Mouse (Mus musculus): ENCODE measurements at regions not wholly inside any gene's neighbourhood (a gene's known extent, or its start where the extent isn't known, plus 50 kb on each side); places are given as distances from the start of the nearest gene placed in this dataset.
"Not testable (repeated sequence)": the region's sequence is repeated elsewhere in the genome, so short reads cannot be mapped to it uniquely, and the experiment has no call there.

DNA sequence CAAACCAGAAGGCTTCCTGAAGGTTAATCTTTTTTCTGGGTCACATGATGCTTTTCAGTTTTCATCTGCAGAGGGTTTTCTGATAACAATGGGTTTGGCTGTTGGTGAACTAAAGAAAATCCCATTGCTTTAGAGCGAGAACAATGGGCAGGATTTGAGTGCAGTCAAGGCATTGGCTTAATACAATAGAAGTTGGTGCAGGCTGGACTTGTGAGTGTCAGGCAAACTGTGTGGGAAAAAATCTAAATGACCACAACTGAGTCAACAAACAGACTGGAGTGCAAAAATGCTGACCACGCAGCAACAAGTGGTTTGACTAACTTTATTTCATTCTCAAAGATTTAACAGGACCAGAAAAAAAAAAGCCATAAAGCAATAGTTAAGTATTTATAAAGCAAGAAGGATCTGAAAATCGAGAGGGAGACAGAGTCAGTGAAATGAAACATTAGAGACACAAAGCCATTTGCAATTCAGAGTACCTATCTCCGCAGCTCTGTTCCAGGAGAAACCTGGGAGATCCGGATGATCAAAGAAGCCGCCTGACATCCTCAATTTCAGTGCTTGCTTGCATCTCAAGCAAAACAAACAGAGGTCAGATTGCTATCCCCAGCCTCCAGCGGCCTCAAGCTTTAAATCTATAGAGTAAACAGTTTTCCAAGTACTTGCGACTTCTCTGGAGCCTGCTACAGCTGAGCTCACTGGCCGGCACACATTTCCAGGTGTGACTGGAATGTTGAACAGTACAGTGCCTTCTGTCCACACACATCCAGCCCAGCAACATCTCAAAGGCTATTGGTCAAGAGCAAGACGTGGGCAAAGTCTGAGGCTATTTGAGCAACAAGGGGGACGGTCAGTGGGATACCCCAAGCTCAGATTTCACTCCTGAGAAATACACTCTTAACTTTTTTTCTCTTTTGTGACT is 229.5 kb upstream of the Arglu1 start:
- no peak for DNase-seq (ENCODE audit: low spot score)

DNA sequence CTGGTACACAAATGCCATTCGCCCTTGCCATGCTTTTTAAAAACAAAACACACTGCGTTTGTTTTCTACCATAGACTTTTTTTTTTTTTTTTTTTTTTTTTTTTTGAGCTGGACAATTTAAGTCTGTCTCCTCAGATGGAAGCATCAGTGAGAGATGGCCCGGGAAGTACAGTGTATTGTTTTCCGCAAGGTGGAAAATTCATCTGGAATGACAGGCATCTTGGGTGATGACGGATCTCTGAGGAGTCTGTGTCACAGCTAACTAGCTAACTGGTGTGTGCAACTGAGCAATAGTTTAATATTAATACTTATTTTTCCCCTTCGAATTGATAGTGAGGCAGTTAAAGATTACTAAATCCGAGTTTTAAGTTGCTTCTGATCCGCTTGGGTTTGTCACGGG is 228.7 kb upstream of the Arglu1 start:
- no peak for DNase-seq (ENCODE audit: low spot score)

DNA sequence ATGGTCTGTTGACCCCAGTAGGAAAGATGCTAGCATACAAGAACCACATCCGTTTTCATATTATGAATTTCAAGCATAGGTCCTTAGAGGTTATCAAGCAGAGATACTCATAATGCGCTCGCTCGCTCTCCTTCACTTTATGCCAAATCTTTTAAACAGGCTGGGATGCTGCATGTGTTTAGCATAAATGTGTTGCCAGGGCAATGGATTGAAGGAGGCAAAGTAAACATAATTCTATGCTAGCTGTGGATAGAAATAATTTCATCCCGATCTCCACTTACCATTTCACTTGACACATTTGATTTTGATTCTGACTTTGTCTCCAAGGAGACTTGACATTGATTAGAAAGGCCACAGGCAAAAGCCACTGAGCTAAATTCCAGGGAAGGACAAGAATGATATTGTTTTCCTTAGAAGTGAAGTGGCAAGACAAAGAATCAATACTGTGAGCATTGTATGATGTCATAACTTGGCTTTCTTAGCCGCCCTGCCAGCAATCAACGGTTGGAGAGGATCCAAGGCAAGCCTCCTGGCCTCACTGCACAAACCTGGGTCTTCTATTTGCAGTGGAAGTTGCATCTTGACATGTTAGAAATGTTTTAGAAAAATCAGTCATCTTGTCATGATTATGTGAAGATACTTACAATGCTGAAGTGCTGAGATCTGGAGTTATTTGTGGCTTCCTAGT is 217.3 kb upstream of the Arglu1 start:
- no peak for DNase-seq (ENCODE audit: low spot score)

DNA sequence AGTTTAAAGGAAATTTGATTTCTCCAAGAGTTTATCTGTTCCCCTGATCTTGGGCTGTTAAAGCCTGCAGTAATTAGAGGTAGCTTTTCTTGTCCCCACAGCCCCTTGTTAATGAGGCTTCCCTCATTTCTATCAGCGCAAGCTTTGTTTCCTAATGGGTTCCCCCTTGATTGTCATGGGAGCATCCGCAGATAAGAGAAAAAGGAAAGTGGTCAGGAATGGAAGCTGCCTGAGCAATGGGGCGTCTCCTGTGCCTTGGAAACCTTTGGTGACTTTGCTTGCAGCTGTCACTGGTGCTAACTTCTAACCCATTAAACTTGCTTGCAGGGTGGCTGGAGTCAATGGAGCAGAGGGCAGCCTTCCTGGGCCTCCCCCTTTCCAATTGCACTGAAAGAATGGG is 202.7 kb upstream of the Arglu1 start:
- no peak for DNase-seq (ENCODE audit: low spot score)

DNA sequence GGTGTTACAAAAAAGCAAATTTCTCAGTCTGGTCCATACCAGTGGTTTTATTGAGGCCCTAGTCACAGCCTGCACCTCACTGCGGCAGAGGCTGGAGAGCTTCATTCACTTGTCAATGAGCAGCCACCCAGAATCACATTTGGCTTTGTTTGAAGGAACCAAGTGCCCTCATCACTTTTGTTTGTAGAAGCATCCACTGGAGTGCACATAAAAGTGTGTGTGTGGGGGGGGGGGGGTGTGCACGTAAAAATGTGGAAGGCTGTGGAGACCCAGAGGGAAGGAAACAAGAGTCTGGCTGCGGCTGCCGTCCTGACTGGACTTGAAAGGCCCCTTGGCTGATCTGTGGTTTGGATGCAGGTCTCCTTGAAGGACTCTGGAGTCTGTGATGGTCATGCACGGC is 187.0 kb upstream of the Arglu1 start:
- no peak for DNase-seq (ENCODE audit: low spot score)

DNA sequence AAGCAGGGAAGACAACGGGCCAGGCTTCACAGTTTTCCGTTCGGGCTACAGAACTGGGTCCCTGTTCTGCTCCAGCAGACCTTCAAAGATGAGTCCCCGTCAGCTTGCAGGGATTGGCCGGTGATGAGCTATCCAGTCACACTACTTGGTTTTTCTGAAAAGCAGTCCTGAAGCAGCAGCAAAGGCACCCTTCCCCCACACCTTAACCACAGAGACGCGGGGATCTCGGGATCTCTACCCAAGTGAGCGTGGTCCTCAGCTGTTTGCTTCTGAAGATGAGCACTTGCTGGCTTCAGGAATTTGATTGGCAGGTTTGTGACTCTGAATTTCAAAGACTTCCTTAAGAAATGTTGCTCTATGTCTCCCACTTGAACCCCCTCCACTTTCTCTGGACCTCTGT is 186.6 kb upstream of the Arglu1 start:
- DNase-seq (ENCODE audit: low spot score): no peak

DNA sequence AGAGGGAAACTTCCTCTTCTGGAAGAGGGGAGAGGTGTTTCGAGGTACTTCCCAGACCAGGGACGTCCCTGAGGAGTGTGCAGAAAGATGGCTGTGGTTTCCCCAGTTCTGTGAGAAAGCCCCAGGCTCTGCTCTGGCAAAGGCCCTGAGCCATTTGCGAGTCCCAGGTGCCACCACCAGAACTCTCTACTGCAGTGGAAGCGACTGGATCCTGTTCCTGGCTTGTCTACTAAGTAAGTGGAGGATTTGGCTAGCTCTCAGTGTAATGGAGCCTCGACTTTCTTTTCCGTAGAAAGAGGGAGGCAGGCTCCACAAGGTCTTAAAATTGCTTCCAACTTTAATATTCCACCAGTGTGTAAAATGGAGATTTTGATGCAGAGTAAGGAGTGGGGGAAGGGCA is 186.1 kb upstream of the Arglu1 start:
- DNase-seq (ENCODE audit: low spot score): no peak

DNA sequence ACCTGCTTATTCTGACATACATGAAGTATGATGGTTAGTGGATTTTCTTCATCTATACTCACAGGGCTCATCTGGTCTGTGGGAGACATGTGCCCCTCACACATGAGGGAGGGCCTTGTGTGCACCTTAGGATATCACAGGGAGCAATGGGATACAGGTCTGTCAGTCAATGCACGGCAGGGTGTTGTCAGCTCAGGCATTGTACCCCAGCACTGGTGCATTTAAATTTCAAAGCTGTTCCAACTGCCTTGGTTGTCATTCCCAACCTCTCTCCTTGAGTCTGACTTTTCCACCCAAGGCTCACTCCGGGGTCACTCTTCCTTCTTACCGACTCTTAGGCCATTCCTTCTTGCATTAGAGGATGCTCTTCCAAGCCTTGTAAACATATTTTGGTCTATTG is 181.6 kb upstream of the Arglu1 start:
- DNase-seq (ENCODE audit: low spot score): no peak

DNA sequence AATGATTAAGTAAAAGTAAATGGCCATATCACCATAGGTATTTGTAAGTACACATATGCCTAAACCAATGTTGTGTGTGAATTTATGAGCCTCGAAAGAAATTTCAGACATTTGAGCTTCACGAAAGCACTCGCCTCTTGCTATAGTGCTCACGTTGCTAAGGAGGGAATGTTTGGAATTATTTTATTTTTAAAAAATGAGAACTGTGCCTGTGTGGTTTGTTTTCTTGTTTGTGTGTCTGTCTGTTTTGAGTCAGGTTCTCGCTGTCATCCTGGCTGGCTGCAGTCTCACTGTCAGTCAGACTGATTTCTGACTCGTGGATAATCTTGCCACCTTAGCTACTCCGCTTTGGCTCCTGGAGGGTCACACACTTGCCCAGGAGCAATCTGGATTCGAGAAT is 180.7 kb upstream of the Arglu1 start:
- DNase-seq (ENCODE audit: low spot score): no peak

DNA sequence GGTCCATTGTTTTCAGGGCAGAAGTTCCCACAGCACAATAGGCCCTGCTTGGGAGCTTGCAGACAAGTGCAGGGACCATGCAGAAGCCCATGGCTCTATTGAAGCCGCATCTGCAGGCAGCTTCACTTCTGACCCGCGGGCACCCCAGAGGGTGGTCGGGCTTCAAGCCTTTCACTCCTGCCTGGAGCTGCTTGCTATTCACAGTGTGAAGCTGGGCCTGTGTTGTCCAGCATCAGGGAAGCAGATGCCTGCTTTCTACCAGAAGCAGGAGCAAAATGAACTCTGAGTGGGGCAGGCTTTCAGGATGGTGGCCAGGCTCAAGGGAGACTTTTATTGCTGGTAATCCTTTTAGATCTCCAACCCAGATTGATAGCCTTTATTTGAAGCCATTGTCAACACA is 180.2 kb upstream of the Arglu1 start:
- no peak for DNase-seq (ENCODE audit: low spot score)

DNA sequence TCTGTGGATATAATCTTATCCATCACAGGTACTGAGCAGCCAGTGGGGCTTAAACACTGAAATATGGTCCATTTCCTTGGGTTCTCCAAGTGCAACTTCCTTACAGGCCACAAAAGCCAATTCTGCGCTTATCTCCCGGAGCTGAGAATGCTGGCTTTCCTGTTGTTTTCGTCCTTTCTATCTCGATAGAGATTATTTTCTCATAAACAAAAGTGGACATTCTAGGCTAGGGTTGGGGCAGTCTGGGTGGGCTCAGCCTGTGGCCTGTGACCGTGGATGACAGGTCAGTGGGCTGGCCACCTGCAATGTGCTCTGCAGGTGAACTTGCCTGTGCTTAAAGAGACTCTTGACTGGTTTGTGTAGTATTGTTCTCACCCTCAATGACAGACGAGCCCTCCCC is 179.0 kb upstream of the Arglu1 start:
- no peak for DNase-seq (ENCODE audit: low spot score)

DNA sequence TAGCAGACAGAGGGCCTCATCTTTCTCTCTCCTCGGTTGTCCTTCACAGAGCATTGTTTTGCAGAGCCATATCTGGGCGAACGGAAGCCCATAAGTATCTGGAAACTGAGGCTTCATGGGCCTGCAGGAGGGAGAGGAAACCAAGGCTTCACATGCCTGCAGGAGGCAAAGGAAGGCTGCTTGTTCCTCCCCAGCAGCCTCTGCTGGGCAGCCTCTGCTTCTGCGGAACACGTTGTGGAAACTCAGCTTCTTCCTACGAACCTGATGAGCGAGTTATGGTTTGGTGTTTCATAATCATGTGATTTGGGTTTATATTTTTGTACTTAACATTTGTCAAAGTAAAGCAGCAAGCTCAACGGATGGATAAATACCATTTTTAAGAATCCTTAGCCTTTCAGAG is 177.6 kb upstream of the Arglu1 start:
- DNase-seq (ENCODE audit: low spot score): no peak

DNA sequence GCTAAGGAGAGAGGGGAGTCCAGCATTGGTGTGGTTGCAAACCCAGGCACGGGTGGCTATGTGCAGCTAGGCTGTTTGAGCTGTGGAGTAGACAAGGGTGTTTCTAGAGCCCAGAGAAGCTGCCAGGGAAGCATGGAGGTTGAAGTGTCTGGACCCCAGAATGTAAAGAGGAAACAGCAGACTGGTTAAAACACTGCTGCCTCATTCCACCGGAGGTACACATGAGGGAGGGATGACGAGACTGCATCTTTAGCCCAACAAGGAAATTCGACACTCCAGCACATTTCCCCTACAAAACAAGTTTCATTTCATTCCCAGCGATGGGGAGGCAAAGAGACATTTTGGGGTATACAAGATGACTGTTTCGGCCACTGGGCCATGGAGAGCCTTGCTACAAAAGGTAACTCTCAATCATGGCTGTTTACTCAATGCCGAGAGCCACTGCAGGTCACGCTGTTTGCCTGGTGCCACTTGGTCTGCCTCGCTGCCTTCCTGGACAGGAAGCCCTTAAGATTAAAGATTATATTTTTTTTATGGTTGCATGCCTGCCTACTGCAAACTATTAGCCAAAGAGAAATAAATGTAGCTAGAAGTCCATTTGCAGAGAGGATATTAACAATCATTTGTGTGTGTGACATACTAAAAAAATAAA is 176.9 kb upstream of the Arglu1 start:
- DNase-seq (ENCODE audit: low spot score): no peak

DNA sequence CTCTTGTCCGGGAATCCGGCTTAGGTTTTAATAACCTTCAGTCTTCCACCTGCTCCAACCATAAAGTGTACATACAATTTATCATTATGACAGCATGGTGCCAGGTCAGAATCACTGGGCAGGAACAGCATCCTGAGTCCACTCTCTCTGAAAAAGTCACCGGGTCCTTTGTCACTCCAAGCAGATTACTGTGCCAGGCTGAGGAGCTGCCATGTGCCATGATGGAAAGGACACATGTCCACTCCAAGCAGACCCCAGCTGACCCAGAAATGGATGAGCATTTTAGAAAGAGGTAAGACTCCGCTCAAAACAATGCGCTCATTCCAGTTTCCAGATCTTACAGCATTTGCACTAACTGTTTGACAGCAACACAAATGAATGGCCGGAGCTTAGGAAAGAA is 172.4 kb upstream of the Arglu1 start:
- DNase-seq (ENCODE audit: low spot score): no peak

DNA sequence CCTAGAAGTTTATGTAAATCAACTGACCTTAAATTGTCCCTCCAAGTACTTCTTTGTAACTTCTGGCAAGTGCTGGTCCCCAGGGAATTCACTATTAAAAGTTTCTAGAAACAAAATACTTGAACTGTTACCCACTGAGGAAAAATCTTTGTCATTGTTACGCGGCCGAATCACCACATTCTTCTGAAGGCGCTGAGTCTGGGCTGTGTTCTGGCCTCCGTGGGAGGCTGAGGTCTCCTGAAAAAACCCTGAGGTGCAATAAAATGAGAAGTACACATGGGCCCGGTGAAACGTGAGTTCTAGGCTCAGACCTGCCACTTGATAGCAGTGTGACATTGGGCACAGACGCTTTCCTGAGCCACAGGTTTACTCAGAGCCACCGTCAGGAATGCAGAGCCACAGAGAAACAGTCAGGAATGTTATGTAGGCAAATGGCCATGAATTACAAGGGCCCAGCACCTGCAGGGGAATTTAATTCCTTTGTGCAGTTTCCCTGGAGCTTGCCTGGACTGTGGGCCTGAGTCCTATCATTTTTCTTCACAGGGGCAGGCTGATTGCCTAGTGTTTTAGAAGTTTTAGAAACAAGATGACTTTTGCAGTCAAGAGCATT is 171.1 kb upstream of the Arglu1 start:
- no peak for DNase-seq (ENCODE audit: low spot score)

DNA sequence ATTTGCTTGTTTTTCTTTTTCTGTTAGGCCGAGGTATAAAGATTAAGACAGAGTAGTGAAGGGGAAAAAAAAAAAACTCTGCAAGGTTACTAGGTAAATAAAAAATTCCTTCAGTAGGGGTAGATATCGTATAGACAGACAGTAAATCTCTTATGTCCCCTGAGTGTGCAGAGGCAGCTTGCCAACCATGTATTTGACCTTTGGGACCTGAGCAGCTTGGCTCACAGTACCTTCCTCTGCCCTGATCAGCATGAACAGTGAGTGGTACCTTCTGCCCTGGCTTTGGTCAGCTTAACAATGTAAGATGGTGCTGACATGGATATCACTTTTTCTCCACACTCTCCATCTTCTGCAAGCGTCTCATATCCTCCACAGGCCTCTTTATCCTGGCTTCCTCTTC is 168.3 kb upstream of the Arglu1 start:
- DNase-seq (ENCODE audit: low spot score): no peak

DNA sequence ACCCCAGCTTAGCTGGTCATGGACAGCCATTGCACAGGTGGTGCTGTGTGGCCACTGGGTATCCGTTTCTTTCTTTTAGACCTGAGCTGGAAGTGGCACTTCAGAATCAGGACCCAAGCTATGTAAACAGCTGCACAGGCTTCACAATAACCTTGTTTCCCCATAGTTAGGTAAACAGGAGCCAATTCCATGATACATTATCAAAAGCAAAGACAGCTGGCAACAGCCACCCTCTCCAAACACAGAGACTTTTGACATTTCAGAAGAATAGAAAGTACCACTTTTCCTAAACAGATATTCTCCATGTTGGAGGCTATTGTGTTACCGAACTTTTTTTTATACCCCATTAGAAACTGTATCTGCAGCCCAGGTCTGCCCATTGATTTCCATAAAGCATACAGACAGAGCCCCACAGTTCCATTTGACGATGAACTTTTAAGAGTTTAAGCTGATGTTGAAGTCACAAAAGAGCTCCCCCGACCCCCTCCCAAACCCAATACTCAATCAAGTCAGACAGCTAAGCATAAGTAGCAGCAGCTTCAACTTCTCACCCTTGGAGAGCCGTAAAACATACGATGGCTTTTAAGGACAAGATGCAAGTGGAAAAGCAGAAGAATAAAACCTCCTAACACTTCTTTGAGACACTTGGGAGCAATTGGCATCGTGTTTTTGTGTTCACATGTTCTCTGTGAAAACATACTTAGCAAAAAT is 162.5 kb upstream of the Arglu1 start:
- no peak for DNase-seq (ENCODE audit: low spot score)

DNA sequence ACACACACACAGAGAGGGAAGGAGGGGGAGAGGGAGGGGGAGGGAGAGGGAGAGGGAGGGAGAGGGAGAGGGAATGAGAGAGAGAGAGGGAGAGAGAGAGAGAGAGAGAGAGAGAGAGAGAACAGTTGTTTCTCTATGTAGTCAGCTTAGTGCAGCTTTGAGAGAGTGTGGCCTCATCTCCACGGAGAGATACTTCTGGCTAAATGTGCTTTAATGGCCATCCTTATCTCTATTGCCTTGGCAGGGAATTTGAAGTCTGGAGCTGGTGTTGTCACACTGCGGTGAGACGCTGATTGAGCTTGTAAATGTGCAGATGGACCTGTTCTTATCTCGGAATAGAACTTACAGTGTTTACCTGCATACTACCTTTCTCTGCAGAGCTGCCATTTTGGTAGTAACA is 160.9 kb upstream of the Arglu1 start:
- DNase-seq (ENCODE audit: low spot score): no peak

DNA sequence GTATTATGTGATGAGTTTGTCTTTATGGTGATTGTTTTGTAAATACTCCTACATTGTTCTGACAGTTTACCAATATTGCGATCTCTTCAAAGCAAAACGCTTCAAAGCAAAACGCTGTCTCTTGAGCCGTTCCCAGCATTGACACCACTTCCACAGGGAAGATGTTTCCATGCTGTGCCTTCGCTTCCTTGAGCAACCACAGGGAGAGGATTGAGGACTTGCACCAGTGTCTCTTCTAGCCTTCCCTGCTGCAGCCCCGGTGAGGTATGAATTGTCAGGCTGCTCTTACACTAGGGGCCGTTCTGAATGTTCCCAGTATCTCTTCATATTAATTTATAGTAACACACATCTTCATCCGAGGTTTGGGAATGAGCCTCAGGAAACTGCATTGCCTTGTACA is 160.4 kb upstream of the Arglu1 start:
- DNase-seq (ENCODE audit: low spot score): no peak

DNA sequence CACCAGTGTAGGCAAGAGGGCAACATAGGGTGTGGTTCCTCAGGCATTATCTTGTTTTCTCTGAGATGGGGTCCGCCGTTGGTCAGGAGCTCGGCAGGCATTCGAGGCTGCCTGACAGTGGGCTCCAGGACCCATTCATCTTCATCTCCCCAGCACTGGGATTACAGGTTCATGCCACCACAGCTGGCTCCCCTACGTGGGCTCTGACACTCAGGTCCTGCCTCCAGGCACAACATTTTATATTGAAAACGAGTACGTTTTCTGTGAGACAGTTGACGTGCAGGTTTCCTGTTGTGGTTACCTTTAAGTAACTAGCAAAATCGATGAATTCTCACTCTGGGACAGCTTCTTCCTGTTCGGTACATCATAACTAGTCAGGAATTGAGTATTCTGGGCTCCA is 157.3 kb upstream of the Arglu1 start:
- no peak for DNase-seq (ENCODE audit: low spot score)

DNA sequence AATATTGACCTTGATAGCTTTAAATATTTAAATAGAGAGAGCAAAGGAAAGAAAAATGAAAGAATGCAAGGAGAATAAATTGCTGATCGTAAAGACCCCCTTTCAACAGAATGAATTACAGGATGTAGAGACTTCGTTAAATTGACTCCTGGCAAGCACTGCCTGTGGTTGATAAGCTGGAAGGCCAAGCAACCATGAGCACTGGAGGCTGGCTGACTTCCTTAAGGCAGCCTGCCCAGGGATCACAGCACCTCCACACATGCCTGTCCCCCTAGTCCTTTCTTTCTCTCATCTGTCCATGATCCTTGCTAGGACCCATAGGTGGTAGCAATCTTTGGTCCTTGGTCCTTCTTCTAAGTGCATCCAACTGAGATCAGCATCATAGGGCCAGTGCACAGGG is 152.0 kb upstream of the Arglu1 start:
- no peak for DNase-seq (ENCODE audit: low spot score)

DNA sequence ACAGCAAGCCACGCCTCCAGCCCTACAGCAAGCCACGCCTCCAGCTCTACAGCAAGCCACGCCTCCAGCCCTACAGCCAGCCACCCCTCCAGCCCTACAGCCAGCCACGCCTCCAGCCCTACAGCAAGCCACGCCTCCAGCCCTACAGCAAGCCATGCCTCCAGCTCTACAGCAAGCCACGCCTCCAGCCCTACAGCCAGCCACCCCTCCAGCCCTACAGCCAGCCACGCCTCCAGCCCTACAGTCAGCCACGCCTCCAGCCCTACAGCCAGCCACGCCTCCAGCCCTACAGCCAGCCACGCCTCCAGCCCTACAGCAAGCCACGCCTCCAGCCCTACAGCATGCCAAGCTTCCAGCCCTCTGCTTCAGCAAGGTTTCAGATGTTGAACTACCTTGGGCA is 145.8 kb upstream of the Arglu1 start:
- DNase-seq (ENCODE audit: low spot score): not testable (repeated sequence)

Data from ovary, postnatal 36 days (tissue).